Mouse (Mus musculus) small intestine, adult 2 months (tissue): Measurements from ENCODE around the gene Gm8994. TPM values are rescaled to one million over a fixed set of nuclear protein-coding genes. Genes with fewer than 3 reads are reported as not detected.
"Not testable (repeated sequence)": the region's sequence is repeated elsewhere in the genome, so short reads cannot be mapped to it uniquely, and the experiment has no call there.

Source experiments
- H3K27ac ChIP-seq: fragments of 200-500 bp; 2 replicates; pipeline ENCODE4 v1.5.1; 2012; ENCODE audit warnings: low read depth, low read length, control low read depth, inconsistent platforms; ENCODE audit not compliant: insufficient read depth
- H3K27me3 ChIP-seq: fragments of 200-500 bp; 2 replicates; pipeline ENCODE4 v1.6.1; 2012; ENCODE audit warnings: mild to moderate bottlenecking, moderate library complexity, low read length, inconsistent platforms; ENCODE audit not compliant: control insufficient read depth, insufficient read depth
- H3K36me3 ChIP-seq: fragments of 200-500 bp; 2 replicates; pipeline ENCODE4 v1.6.1; 2012; ENCODE audit warnings: mild to moderate bottlenecking, low read length, control low read depth, inconsistent platforms; ENCODE audit not compliant: control insufficient read depth, insufficient read depth
- H3K4me1 ChIP-seq: fragments of 200-500 bp; 2 replicates; pipeline ENCODE4 v1.6.1; 2012; ENCODE audit warnings: low read length, inconsistent platforms, mixed read lengths; ENCODE audit not compliant: control insufficient read depth, insufficient read depth, insufficient read length
- H3K4me3 ChIP-seq: fragments of 200-500 bp; 2 replicates; pipeline ENCODE4 v1.5.1; 2012; ENCODE audit warnings: low read depth, mild to moderate bottlenecking, control low read depth, inconsistent platforms, low read length, moderate library complexity
- CTCF ChIP-seq: fragments of 200-500 bp; IDR thresholded peaks from 2 replicates; pipeline ENCODE4 v1.5.1; 2012; ENCODE audit warnings: low read depth, mild to moderate bottlenecking, control low read depth, inconsistent platforms, low read length, moderate library complexity, mixed read lengths; ENCODE audit not compliant: insufficient replicate concordance, insufficient read length; ENCODE audit errors: extremely low read depth
- POLR2A ChIP-seq: fragments of 200-500 bp; IDR thresholded peaks from 2 replicates; pipeline ENCODE4 v1.6.1; 2012; ENCODE audit warnings: low read depth, mild to moderate bottlenecking, control low read depth, inconsistent platforms, low read length, moderate library complexity
- WGBS: fragments of 180-500 bp; shearing (Covaris S2); methylation state at CpG from one replicate; pipeline ENCODE4 v1.1.7; 2018; 5-methylcytosine and 5-hydroxymethylcytosine counted together
- polyA plus RNA-seq: library from polyadenylated mRNA; depleted of rRNA; stranded (reverse); fragments of >200 nt; gene quantifications from 2 replicates; pipeline ENCODE4 v1.2.3, GENCODE M21; 2012; rRNA removed

Gm8994 gene
- not detected in 2 replicates for polyA plus RNA-seq

GRCm38 (mm10) chr6:136327239-136327638 is at the start of gene Gm8994:
Gm8994 (plus strand) TSS chr6:136327539.
- H3K4me1 ChIP-seq, H3K4me3 ChIP-seq, H3K27ac ChIP-seq, H3K27me3 ChIP-seq, H3K36me3 ChIP-seq: not testable (repeated sequence)
- 92% methylated on average over 4 of the region's 4 CpGs for WGBS

GRCm38 (mm10) chr6:136277685-136278084 is 49.7 kb upstream of the Gm8994 start:
- 52% methylated on average over 4 of the region's 4 CpGs for WGBS
- Histone ChIP-seq H3K36me3 (no peaks in the 10 kb centered on the region), H3K27ac (no peak overlapping the region), H3K4me1 (no peaks in the 10 kb centered on the region), H3K27me3 (no peaks in the 10 kb centered on the region), H3K4me3 (no peak overlapping the region)
- no peak for TF ChIP-seq CTCF
- no peak for TF ChIP-seq POLR2A

DNA sequence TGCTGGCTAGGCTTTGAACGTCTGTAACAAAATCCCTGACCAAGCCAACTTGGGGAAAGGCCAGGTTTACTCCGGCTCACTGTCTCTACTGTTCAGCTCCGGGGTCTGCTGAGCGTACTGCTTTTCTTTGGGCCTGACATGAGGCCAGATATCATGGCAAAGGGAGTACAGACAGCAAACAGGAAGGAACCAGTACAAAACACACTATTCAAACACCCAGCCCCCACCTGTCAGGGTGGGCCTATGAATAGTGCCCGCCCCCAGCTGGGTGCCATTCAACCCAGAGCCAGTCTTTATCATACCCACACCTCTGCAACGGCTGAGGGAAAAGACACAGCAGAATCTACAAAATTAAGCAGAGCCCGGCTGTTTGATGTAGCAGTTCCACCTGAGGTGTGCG is 42.8 kb upstream of the Gm8994 start:
- WGBS: 83% methylated on average over 8 of the region's 8 CpGs

DNA sequence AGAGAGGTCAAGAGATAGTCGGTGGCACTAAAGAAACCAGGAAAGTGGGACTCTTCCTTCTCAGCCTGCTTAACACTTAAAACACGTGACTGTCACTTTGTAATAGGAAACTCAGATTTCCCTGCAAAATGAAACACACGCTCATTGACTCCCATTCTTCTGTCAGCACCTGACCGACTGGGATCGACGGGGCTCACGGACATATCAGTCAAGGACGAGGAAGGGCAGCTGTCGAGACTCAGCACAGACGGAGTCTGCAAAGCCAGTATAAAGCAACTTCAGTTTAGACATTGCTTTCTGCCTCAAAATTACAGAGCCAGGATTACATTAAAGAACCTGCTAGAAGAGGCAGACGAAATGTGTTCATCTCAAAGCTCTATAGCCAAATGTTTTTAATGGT is 41.2 kb upstream of the Gm8994 start:
- no peaks in the 10 kb centered on the region for H3K27me3 ChIP-seq
- no peak for TF ChIP-seq CTCF
- no peak for TF ChIP-seq POLR2A
- H3K4me1 ChIP-seq: no peaks in the 10 kb centered on the region
- H3K36me3 ChIP-seq: no peaks in the 10 kb centered on the region
- H3K27ac ChIP-seq: no peak overlapping the region
- 86% methylated on average over 11 of the region's 11 CpGs for WGBS
- H3K4me3 ChIP-seq: no peak overlapping the region

More for the DNA sequence above, 42.8 kb upstream of the Gm8994 start:
- Histone ChIP-seq H3K4me3 (no peak overlapping the region), H3K27ac (no peak overlapping the region), H3K4me1 (no peaks in the 10 kb centered on the region), H3K27me3 (no peaks in the 10 kb centered on the region), H3K36me3 (no peaks in the 10 kb centered on the region)
- TF ChIP-seq POLR2A (no peak), CTCF (no peak)

- Histone ChIP-seq H3K36me3 (no peaks in the 10 kb centered on the region), H3K4me1 (no peaks in the 10 kb centered on the region), H3K4me3 (no peak overlapping the region), H3K27me3 (no peaks in the 10 kb centered on the region), H3K27ac (no peak overlapping the region)
- TF ChIP-seq CTCF (no peak), POLR2A (no peak)
- 79% methylated on average over 4 of the region's 4 CpGs for WGBS
Observed at GRCm38 (mm10) chr6:136286589-136286988, 40.8 kb upstream of the Gm8994 start.

DNA sequence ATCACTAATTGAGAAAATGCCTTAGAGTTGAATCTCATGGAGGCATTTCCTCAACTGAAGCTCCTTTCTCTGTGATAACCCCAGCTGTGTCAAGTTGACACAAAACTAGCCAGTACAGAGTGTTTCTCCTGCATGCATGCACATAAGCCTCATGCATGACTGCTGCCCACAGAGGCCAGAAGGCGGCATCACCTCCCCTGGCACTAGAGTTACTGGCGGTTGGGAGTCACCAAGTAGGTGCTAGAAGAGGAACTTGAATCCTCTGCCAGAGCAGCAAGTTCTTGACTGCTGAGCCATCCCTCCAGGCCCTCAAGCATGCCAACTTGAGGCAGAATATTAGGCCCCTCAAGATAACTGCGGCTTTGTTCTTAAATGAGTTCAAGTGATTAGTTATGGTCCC is 35.9 kb upstream of the Gm8994 start:
- WGBS: 91% methylated on average over 3 of the region's 3 CpGs
- no peaks in the 10 kb centered on the region; the same call in 1 of the 2 replicates for H3K4me1 ChIP-seq
- TF ChIP-seq CTCF (no peak), POLR2A (no peak)
- no peak overlapping the region for H3K4me3 ChIP-seq
- H3K27me3 ChIP-seq: no peaks in the 10 kb centered on the region
- no peaks in the 10 kb centered on the region for H3K36me3 ChIP-seq
- H3K27ac ChIP-seq: no peak overlapping the region

- no peak for TF ChIP-seq POLR2A
- TF ChIP-seq CTCF: no peak
- Histone ChIP-seq H3K27me3 (no peaks in the 10 kb centered on the region), H3K36me3 (no peaks in the 10 kb centered on the region), H3K4me3 (no peak overlapping the region), H3K27ac (no peak overlapping the region), H3K4me1 (no peaks in the 10 kb centered on the region; the same call in 1 of the 2 replicates)
- 30% methylated on average over 11 of the region's 11 CpGs for WGBS
Observed at GRCm38 (mm10) chr6:136291951-136292714, 35.2 kb upstream of the Gm8994 start.

DNA sequence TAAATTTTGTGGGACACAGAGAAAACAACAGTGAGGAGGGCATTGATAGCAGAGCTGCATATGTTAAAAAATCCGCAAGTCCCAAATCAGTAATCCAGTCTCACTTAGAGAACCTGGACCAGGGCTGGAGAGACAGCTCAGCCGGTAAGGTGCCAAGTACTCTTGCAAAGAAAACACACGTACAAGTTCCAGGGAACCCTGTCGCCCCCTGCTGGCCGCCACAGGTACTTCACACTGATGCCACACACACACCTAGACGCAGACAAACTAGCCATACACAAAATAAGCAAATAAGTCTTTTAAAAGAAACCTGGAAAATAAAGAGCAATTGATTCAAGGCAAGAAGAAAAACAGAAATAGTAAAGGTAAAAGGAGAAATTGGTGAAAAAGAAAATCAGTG is 33.6 kb upstream of the Gm8994 start:
- no peaks in the 10 kb centered on the region for H3K36me3 ChIP-seq
- 93% methylated on average over 6 of the region's 6 CpGs for WGBS
- H3K4me3 ChIP-seq: no peak overlapping the region
- H3K4me1 ChIP-seq: no peaks in the 10 kb centered on the region; the same call in 1 of the 2 replicates
- TF ChIP-seq CTCF (peak; percentile 51; the same call in 1 of the 2 replicates), POLR2A (no peak)
- H3K27me3 ChIP-seq: no peaks in the 10 kb centered on the region
- H3K27ac ChIP-seq: no peak overlapping the region
